Mouse (Mus musculus) cerebellum, adult 11 months (tissue): ENCODE measurements at regions not wholly inside any gene's neighbourhood (a gene's known extent, or its start where the extent isn't known, plus 50 kb on each side); places are given as distances from the start of the nearest gene placed in this dataset.

ENCODE experiments used
- DNase-seq: peaks from one replicate; pipeline ENCODE4 v3.0.0; 2022

DNA sequence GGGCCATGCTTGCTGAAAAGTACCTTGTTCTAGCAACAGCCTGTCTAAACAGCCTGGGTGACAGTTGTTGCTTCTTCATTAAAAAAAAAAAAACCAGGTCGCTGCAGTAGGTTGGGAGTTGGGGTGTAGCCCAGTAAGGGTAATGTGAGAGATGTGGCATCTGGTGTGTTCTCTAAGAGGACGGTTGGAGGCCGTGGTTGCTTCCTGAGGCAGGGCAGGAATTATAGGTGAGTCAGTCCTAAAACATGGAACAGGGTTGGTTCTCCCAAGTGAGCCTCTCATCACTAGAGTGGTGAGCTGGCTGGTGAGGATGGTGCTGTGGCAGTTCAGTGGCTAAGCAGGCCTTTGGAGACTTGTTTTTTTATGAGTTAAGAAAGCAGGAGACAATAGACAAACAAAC lies 283.3 kb upstream of the Prickle1 start:
- no peak for DNase-seq

DNA sequence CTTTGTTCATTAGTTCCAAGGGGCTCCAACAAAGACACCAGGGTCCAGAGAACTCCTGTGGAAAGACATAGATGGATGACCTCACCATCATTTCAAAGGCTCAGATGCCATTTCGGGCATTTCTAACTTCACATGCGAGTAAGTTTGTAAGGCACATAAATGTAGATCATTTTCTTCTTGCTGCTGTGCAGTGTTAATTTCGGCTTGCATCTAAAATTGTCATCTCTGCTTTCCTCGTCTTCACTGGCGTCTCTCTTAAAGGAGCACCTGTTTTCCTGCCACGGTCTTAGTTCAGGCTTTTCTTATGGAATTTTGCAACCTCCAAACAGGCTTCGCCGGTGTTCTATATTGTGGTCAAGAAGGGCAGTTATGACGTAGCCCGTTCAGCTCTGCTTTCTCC lies 280.6 kb upstream of the Prickle1 start:
- no peak for DNase-seq

DNA sequence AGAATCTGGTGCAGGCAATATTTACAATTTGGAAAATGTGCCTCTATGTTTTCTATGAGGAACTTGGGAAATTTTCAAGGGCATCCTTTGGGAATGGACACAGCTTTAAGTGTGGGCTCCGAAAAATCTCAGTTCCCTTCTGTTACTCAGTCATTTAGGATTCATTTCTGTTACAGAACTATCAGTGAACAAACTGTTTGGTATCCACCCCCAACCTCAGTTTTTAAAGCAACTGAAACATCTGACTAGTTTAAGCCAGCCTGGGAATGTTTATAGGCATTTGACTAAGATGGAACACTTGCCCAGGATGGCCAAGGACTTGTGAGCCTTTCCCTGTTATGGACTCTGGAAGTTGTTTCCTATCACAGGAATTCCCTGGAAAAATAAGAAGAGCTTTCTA lies 280.0 kb upstream of the Prickle1 start:
- DNase-seq: no peak

DNA sequence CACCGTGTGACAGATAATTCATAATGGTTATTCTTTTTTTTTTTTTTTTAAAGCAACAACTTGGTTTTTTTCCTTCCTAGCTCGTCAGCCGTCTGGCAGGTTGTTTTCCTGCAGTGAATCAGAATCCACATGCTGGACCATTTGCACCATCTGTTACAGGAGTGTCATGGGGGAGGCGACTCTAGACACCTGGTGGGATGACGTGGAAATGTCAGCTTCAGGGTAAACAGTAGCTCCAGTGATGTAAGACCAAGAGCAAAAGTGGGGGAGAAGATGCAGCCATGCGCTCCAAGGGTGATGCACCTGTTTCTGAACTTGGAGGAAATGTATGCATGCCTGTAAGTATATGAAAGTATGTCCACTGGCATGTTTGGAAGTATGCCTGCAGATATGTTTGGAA lies 278.5 kb upstream of the Prickle1 start:
- DNase-seq: no peak

DNA sequence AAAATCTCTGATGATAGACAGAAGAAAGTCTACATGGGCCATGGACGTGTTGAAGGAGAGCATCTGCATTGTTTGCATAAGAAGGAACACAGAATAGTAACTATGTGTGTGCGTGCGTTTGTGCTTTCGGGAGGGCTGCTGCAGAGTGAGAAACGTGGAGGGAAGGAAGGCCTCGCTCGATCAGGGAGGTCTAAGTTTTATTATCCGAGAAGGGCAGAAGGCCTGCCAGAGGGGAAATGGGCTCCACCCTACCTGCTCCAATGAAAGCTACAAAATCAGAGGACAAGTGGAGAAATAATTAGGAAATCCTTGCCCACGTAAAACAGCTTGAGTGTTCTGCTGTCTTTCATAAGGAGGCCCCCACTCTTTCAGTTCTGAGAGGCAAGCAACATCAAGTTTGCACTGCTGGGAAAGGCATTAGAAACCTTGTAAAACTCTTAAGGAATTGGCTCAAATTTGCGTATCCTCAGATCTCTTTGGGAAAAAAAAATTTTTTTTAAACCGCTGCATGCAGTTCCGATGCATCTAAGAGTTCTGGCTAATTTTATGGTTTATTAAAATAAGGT lies 261.7 kb upstream of the Prickle1 start:
- DNase-seq: no peak

DNA sequence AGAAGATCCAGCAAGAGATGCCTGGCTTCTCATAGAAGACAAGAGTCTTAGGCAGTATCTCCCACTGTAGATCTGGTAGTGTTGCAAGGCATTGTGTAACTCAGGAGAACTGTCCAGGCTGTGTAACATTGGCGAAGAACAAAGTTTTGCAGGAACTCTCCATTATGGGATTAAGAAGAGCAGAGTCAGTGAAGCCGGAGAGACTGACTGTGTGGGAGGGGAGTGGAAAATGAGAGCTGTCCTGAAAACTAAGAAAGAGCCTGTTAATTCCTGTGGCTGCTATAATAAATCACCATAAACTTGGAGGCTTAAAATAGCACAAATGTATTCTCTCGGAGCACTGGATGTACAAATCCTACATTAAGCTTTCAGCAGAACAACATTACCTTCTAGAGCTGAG lies 257.5 kb upstream of the Prickle1 start:
- DNase-seq: no peak

DNA sequence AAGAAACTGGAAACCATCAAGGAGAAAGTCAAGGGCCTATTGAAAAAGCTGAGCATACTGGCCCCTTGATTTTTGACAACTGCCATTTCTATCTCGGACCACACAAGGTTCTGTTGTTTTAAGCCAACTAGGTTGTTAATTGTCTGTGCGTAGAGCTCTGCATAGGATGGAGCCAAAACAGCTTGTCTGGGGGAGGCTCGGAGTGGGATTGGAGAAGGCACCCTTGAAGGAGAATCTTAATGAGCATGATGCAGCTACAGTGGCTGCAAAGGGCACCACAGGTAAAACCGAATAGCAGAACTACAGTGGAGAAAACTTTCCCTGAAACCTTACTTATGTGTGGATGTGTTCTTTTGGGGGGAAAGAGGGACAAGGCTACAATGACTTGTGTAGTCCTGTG lies 256.4 kb upstream of the Prickle1 start:
- no peak for DNase-seq

DNA sequence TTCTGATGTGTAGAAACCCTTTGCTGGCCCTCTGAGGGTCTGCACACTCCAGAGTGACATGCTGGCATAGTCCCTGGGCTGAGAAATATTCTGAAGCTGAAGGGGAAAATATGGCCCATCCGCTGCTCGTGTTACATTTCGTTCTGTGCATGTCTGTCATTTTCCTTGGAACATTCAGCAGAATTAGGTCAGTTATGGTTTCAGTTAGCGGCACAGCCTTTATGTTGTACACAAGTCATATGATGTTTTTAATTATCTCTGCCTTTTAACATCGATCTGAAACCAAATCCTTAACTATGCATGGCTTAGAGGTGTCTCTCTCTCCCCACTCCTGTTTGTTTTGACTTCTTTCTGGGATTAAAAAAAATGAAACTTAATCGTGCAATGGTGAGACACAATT lies 254.7 kb upstream of the Prickle1 start:
- DNase-seq: no peak

DNA sequence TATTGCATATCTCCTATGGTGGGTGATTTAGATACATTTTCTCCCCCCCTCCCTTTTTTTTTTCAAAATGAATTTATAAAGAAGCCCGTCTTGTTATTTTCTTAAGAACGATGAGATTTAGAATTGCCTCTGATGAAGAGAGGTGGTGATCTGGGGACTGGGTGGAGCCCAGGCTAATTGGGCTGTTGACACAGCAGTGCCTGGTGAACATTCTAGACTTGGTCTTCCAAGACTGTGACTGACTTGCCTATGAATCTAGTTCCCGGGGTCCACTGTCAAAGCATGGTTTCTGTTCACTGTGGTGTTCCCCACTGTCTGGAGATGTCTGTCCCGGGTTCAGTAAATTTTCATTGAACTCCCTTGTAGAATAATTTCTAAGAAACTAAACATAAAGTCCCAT lies 253.1 kb upstream of the Prickle1 start:
- DNase-seq: no peak

DNA sequence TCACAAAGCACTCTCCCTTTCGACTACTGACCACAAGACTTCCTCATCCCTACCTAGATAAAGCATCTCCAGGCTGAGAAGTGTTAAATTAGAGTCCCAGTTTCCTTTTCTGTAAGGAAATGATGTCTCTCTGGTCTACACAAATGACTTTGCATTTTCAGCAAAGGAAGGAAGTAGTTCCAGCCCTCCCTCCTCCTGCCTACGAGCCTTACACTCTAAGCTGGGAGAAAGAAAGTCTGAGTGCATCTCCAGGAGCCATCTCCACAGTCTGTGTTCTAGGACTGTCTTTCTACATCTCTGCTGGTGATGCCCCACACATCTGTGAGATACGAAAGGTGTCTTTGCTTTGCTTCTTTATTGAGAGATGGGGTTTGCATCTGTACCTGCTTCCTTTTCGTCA lies 251.1 kb upstream of the Prickle1 start:
- no peak for DNase-seq

DNA sequence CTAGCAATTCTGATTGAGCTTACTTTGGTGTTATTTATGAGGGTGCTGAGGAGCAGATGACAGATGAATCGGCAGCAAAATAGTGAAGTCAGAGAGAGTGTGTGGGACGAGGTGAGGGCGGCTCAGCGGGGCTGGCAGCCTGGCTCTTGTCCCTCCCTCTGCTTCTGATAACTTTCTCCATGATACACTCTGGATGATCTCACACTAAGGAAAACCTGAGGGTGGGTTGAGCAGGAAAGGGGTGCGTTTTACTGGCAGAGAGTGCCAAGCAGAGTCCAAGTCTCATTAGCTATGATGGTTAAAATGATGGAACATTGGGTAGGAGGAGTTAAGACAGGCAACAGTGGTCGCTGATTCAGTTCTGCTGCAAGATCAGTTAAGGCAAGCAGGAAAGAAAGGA lies 250.1 kb upstream of the Prickle1 start:
- DNase-seq: no peak

DNA sequence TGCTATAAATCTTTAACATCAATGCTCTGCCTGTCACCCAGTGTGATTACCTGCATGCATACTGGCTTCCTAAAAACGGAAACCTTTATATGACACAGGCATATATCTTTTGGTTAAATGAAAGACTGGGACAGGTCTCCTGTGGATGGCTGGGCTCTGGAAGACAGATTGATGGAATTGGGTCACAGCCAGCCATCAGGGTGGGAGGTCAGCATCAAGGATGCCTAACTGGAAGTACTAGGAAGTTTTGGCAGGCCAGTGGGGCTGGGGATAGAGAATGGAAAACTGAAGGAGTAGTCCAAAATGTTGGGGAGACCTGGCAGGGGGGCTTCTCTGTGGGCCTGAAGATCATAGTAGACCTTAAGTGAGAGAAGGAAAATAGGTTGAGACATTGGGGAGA lies 237.3 kb upstream of the Prickle1 start:
- no peak for DNase-seq

DNA sequence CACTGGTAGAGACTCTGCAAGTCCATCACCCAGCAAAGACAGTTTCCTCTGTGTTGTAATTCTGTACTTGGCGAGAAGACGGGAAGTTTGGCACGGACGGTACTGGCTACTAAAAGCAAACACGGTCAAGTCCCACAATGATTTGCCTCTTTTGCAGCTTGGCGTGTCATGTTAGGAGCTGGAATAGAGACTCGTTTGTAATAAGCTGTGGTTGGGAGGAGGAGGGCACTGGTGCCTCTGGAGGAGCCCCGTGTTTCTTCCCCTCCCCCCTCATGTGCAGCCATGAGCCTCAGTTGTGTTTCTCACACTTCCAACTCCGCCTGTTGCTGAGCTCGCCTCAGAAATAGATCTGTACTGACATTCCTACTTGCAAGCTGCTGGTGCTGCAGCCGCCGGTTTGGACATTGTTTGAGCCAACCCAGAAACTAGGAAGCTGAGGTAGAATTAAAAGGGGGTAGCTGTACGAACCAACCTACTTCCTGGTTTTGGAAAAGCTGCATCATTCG lies 236.8 kb upstream of the Prickle1 start:
- no peak for DNase-seq

DNA sequence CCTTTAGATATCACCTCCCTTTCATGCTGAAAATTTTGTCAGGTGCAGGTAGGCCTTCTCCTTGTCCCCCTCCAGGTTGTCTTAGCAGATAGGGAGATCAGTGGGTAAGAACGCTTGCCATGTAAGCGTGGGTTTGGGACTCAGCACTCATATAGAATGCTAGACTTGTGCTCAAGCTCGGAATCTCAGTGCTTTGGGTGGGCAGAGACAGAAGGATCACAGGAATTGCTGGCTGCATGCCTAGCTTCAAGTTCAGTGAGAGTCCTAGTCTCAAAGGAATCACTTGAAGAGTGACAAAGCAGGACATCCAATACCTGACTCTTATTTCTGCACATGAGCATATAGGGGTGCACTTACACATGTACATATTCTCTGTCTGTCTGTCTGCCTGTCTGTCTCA lies 235.5 kb upstream of the Prickle1 start:
- no peak for DNase-seq

DNA sequence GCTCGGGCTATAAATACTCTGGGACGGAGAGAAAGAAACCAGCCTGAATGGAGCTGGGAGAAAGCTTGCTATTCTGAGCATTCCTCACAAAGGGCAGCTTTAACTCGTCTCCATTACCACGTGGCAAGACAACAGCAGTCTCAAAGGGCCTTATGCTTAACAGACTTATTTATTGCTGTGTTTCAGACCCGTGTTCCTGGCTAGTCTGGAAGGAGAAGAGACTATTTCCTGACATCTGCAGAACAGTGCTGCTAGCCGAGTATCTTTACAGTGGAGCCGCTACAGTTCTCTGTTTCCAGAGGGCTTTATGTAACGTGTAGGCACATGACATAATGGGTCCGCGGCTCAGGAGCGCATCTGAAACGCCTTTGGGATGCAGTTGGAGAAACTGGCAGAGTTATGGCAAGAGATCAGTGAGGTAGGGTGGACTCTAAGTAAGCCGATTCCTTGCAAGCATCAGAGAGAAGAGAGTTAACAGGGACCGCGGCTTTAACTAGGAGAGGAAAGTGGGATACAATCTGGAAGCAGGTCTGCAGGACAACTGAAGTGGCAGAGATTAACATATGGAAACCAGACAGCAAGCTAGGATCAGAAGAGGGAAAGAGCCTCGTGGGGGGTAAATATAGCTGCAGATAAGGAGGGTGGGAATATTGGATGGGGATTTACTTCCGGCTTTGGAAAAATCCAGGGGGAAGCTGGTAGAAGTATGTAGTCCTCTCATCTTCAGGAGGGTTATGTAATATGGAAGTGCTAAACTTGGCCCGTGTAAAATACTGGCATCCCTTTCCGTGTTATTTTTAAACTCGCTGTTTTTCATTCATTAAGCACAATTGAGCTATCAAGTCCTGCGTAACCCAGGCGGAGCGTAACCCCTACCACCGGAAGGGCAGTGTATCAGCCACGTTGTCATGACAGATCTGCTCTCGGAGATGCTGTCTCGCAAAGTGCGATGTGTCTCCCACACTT lies 229.3 kb upstream of the Prickle1 start:
- DNase-seq: no peak

DNA sequence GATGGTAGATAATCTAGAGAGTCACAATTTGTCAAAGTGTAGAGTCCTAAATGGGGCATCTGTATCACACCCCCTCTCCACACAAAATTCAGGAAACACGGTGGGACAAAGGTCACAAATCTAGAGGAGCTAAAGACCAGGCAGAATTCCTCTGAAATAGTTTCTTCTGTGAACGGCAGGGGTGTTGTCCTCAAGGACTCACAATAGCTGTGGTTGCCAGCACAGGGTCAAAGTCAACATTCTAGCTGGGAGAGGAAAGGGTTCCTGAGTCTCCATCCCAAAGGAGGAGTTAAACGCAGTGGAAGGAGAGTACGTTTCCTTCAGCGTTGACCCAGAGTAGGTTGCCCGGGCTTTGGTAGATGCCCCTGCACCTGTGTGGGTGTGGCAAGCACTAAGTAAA lies 225.5 kb upstream of the Prickle1 start:
- DNase-seq: no peak

DNA sequence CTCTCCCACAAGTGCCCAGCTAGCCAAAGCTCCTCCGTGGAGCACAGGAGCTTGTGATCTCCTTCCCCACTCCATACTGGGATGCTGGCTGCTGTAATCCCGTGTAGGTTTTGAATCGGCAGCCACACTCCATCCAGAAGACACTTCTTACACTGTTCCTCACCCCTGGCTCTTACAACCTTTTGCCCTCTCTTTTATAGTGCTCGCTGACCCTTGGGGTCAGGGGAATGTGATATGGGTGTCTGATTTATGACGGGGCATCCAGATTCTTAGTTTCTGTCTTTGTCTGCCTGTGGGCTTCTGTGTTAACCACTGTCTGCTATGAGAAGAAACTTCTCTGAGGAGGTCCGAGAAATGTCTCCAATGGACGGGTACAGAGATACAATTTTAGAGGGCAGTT lies 216.3 kb upstream of the Prickle1 start:
- no peak for DNase-seq

DNA sequence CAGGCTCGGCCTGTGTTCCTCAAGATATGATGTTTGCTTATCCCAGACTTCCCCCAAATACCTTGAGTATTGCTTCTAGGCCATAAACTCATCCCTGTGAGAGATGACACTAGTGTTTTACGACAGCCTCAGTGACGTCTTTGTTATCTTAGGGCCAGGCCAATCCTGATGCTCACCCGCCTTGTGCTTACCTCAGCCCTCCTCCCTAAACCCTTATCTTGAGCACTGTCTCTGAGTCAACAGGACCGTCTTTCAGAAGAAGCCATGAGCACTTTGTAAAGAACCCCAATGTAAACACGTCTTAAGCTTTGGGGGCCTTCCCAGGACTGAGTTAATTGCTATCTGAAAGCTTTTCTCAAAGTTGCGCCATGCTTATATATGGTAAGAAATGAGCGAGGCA lies 212.3 kb upstream of the Prickle1 start:
- DNase-seq: no peak

DNA sequence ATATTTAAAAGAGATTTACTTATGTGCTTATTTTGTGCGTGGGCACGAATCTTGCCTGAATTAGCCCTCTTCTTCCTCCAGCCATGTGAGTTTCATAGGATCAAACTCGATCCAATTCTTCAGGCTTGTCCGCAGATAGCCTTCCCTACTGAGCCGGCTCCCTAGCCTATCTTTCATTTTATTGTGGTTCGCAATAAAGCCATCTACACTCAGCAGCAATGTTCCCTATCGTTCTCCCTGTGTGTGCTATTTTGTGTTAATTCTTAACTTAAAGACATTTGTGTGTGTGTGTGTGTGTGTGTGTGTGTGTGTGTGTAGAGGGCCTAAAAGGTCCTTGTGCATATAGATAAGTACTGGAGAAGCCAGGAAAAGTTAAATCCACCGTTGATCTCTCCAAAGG lies 211.8 kb upstream of the Prickle1 start:
- no peak for DNase-seq

DNA sequence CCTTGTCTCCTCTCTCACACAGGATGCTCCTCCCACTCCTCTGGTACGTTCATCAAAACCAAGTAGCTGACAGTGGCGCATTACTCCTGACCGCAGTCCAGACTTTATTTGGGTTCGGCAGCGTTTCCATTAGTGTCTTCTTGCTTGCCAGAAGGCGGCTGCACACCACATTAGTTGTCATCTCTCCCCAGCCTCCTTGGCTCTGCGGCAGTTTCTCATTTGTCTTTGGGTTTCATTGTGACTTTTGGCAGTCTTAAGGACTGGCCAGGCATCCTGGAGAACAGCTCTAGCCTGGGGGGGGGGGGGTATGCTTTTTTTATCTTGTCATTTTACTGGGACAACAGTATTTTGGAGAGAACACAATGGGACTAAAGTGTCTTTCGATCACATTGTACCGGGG lies 209.0 kb upstream of the Prickle1 start:
- no peak for DNase-seq

DNA sequence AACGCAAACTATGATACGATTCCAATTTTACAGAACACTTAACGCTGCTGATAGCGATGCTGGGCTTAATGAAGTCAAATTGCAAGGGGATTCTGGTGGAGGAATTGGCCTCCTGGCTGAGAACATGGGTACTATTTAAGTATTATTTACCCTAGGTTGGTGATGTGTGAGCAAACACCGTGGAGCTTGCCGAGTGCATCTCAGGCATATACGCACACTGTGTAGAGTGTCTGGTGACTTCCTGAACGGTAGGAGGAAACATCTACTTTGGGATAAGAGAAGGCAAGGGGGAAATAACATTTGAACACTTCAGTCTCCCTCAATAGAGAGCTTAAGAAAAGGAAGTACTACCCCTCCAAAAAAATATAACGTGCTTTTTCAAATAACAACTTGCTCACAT lies 194.8 kb upstream of the Prickle1 start:
- no peak for DNase-seq

DNA sequence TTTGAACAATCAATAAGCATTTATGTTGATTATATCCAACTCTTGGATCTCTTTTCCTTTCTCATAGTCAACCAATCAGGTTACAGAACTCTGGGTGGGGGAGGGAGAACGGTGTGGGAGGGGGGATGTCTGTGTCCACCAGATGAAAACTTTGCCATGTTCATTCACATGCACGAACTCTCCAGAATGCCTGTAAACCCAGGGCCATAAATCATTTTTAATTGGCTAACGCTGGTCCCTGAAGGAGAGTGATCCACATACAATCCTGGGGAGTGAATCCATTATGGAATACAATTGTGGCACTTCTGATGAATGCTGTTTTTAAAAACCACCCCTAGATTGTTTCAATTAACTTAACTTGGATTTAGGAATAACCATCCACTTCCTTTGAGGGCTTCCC lies 194.1 kb upstream of the Prickle1 start:
- DNase-seq: no peak

DNA sequence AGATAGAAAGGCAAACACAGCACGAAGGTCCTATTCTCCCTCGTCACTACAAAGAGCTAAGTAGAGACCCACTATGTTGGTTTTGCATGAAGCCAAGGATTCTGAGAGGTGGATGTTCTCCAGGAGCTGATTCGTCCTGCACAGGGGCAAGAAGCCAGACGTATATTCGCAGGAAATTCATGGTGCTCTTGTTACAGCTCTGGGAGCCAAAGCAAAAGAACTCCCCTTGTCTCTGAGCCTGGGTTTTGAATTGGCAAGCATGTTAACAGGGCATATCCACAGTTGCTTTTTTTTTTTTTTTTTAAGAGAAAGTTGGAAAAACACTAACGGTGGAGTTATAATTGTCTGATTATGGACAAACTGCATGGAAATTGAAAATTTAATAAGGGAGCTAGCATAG lies 191.7 kb upstream of the Prickle1 start:
- no peak for DNase-seq

DNA sequence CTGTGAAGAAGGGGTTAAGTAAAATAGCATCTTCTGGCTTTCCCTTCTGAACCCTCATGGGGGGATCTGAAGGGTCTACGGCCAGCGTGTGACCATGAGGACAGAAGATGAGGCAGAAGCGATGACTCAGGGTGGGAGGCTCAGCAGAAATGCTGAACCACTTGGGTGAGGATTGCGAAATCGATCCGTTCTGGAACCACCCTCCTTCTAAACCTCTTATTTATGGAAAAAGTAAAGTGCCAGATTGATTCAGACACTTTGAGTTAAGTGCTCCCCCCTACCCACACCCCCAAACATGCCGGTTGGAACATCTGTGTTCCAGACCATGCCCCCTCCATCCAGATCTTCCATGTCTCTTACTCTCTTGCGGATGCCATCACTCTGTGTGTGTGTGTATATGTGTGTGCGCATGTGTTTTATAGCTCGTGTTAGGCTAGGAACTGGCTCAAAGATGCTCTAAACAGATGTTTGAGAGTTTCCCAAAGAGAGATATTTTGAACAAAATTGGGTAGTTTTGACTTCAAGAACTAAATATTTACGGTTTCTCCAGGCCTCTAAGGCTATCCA lies 190.2 kb upstream of the Prickle1 start:
- no peak for DNase-seq
